Mouse (Mus musculus) CD4-positive, CD25-positive, alpha-beta regulatory T cell (primary cell): ENCODE results near the gene Hhipl1. TPM values are rescaled to one million over a fixed set of nuclear protein-coding genes. Genes with fewer than 3 reads are reported as not detected.

Experiments
- polyA plus RNA-seq: library from polyadenylated mRNA; unstranded; fragments of 100-300 nt; shearing (Covaris generic); gene quantifications from one replicate; pipeline ENCODE4 v1.2.1, GENCODE M21; 2017

Hhipl1 gene
- polyA plus RNA-seq, result 0.08 TPM

GRCm38 (mm10) chr12:108305812-108306794 lies at the start of gene Hhipl1:
Hhipl1 (plus strand) TSS chr12:108306270.

GRCm38 (mm10) chr12:108274661-108275507 lies 31.2 kb upstream of the Hhipl1 start, which contains the start of gene Ccdc85c:
Ccdc85c (minus strand) TSS chr12:108275425.

GRCm38 (mm10) chr12:108333895-108334445 lies 27.9 kb downstream of the Hhipl1 start, which contains the start of gene Cyp46a1:
Cyp46a1 (plus strand) TSS chr12:108334381.

GRCm38 (mm10) chr12:108370596-108371428 lies 64.7 kb downstream of the Hhipl1 start, which contains the start of gene Eml1:
Eml1 (plus strand) TSS chr12:108370957.

Other genes with a start within 250 kb of the Hhipl1 start
- gene Setd3, start 127.0 kb upstream of the Hhipl1 start, polyA plus RNA-seq, result 85.5 TPM
- 3.7 TPM for gene Ccnk, start 126.7 kb upstream of the Hhipl1 start, polyA plus RNA-seq
- gene Ccdc85c, start 30.8 kb upstream of the Hhipl1 start, polyA plus RNA-seq, result 0.28 TPM
- 0.31 TPM for gene Cyp46a1, start 28.1 kb downstream of the Hhipl1 start, polyA plus RNA-seq
- gene Eml1, start 64.7 kb downstream of the Hhipl1 start, polyA plus RNA-seq, result 0.36 TPM
- 637 TPM for gene Evl, start 248.4 kb downstream of the Hhipl1 start, polyA plus RNA-seq